Mouse (Mus musculus) heart, adult 2 months (tissue): ENCODE measurements at regions not wholly inside any gene's neighbourhood (a gene's known extent, or its start where the extent isn't known, plus 50 kb on each side); places are given as distances from the start of the nearest gene placed in this dataset.

ENCODE experiments used
- CTCF ChIP-seq: fragments of 200-600 bp; IDR thresholded peaks from 2 replicates; pipeline ENCODE4 v1.8.1; 2022; ENCODE audit warnings: antibody characterized with exemption, mild to moderate bottlenecking, moderate library complexity
- POLR2A ChIP-seq: fragments of 200-500 bp; IDR thresholded peaks from 2 replicates; pipeline ENCODE4 v1.6.1; 2011; ENCODE audit warnings: mild to moderate bottlenecking, low read depth, low read length, control low read depth; ENCODE audit not compliant: insufficient read depth

- no peak for TF ChIP-seq POLR2A
- no peak for TF ChIP-seq CTCF
Measured at GRCm38 (mm10) chr3:66812686-66813445, 168.3 kb upstream of the Rsrc1 start.
